Mouse (Mus musculus) embryonic facial prominence, embryonic 15.5 days (tissue): ENCODE data around the gene Rps6kb1. TPM values are rescaled to one million over a fixed set of nuclear protein-coding genes. Genes with fewer than 3 reads are reported as not detected.

Experiments used
- ATAC-seq: fragments of 200-750 bp; cut with Nextera tagmentation; 2 replicates; pipeline ENCODE4 v1.8.0; 2017; ENCODE audit warnings: low read depth, moderate TSS enrichment; ENCODE audit not compliant: insufficient number of reproducible peaks, low FRiP score, low TSS enrichment
- H3K27ac ChIP-seq: fragments of 300-500 bp; sonication (generic); replicated peaks from 2 replicates; pipeline ENCODE4 v1.5.1; 2015; ENCODE audit warnings: mild to moderate bottlenecking, inconsistent platforms
- H3K27me3 ChIP-seq: fragments of 300-500 bp; sonication (generic); 2 replicates; pipeline ENCODE4 v1.6.1; 2015; ENCODE audit warnings: inconsistent platforms
- H3K36me3 ChIP-seq: fragments of 300-500 bp; sonication (generic); 2 replicates; pipeline ENCODE4 v1.6.1; 2015; ENCODE audit warnings: mild to moderate bottlenecking, inconsistent platforms
- H3K4me1 ChIP-seq: fragments of 300-500 bp; sonication (generic); 2 replicates; pipeline ENCODE4 v1.6.1; 2015; ENCODE audit warnings: inconsistent platforms
- H3K4me2 ChIP-seq: fragments of 300-500 bp; sonication (generic); replicated peaks from 2 replicates; pipeline ENCODE4 v1.6.1; 2015; ENCODE audit warnings: mild to moderate bottlenecking, inconsistent platforms
- H3K4me3 ChIP-seq: fragments of 300-500 bp; sonication (generic); replicated peaks from 2 replicates; pipeline ENCODE4 v1.5.1; 2015; ENCODE audit warnings: mild to moderate bottlenecking, inconsistent platforms
- H3K9ac ChIP-seq: fragments of 300-500 bp; sonication (generic); 2 replicates; pipeline ENCODE4 v1.6.1; 2015; ENCODE audit warnings: inconsistent platforms
- H3K9me3 ChIP-seq: fragments of 300-500 bp; sonication (generic); replicated peaks from 2 replicates; pipeline ENCODE4 v1.6.1; 2016; ENCODE audit warnings: inconsistent platforms
- WGBS: fragments of 180-500 bp; shearing (Covaris S2); methylation state at CpG from one replicate; pipeline ENCODE4 v1.1.7; 2015; 5-methylcytosine and 5-hydroxymethylcytosine counted together
- polyA plus RNA-seq: library from polyadenylated mRNA; unstranded; fragments of >200 nt; fragmentation: Nextera tagmentation; extraction: Ambion mirVana; gene quantifications from 2 replicates; pipeline ENCODE4 v1.2.1, GENCODE M21; 2015

The Rps6kb1 gene
- polyA plus RNA-seq, 1 experiment from 2014 or later: 70.6 TPM

DNA sequence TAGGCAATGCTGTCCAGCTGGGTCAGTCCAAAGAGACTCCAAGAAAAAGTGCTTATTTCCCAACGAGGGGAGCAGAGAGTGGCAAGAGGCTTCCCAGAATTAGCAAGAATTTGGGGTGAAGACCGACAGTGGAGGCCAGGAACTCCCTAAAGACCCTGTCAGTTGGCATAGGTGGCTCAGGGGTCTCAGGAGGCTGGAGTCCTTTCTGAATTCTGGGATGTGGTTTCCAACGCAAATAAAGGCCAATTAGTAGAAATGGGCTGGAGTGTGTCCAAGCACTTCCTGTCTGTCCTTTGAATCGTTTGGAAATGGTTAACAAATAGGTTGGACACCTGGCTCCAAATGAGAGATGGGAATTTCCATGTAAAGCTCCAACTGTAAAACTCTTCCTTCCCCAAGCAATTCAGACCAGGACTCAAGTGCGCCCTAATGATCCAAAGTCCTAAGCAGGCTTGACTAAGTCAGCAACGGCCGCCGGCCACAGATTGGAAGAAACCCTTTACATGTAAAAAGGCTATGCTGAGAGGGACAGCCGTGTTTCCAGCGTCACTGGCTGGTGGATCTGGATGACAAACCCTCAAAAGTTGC is 35.2 kb upstream of the Rps6kb1 start:
- ATAC-seq: no peak
- Histone ChIP-seq H3K9ac (no peak overlapping the region), H3K9me3 (no peaks in the 10 kb centered on the region), H3K4me2 (no peak overlapping the region), H3K36me3 (no peaks in the 10 kb centered on the region), H3K4me3 (no peak overlapping the region), H3K27ac (no peak overlapping the region; the same call in 1 of the 2 replicates), H3K27me3 (no peaks in the 10 kb centered on the region), H3K4me1 (peaks cover 26% of the 10 kb centered on the region)
- WGBS: 75% methylated on average over 10 of the region's 10 CpGs

DNA sequence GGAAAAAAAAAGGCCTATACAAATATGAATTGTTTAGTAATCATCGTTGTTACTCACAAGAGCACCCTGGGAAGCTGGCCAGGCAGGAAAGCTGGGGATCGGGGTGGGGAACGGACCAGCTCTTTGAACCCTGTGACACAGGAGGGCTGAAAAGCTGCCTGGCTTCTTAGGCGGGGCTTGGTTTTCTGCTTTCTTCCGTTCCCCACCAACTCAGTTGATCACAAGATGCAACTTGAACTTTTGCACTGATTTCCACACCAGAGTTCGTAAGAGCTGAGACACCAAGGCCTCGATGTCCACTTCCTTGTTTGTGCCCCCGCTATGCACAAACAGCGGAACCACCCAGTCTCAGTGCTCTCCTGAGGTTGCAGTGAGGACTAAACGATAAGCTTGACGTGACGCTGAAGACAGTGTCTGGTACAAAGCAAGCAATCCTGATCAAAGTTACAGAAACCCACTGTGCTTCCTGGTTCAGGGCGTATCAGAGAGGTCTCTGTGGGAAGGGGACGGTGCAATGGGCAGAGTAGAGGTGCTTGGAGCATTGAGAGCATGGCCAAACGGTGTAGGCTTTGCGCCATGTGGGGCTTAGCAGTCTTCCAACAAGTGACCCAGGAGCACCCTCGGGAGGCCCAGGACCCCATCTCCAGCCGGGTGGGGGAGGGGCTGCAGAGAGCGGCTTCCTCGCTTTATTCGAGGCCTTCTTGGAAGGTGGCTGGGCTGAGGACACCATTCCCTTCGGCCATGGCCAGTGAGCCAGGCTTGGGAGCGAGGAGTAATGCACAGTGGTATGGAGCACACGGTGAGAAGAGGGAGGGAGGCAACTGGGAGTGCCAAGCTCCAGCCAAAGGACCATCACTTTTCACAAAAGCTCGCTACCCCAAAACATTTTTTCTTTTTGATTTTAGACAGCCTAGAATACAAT is 34.5 kb upstream of the Rps6kb1 start:
- H3K9ac ChIP-seq: no peak overlapping the region
- H3K36me3 ChIP-seq: no peaks in the 10 kb centered on the region
- H3K4me3 ChIP-seq: no peak overlapping the region
- H3K27ac ChIP-seq: peak overlapping the region; percentile 51
- no peak overlapping the region for H3K4me2 ChIP-seq
- 69% methylated on average over 25 of the region's 25 CpGs for WGBS
- H3K27me3 ChIP-seq: no peaks in the 10 kb centered on the region
- 0 out of 2 replicates have a peak, but pooled peaks have one; percentile 36 for ATAC-seq
- H3K4me1 ChIP-seq: peaks cover 26% of the 10 kb centered on the region
- H3K9me3 ChIP-seq: no peaks in the 10 kb centered on the region

DNA sequence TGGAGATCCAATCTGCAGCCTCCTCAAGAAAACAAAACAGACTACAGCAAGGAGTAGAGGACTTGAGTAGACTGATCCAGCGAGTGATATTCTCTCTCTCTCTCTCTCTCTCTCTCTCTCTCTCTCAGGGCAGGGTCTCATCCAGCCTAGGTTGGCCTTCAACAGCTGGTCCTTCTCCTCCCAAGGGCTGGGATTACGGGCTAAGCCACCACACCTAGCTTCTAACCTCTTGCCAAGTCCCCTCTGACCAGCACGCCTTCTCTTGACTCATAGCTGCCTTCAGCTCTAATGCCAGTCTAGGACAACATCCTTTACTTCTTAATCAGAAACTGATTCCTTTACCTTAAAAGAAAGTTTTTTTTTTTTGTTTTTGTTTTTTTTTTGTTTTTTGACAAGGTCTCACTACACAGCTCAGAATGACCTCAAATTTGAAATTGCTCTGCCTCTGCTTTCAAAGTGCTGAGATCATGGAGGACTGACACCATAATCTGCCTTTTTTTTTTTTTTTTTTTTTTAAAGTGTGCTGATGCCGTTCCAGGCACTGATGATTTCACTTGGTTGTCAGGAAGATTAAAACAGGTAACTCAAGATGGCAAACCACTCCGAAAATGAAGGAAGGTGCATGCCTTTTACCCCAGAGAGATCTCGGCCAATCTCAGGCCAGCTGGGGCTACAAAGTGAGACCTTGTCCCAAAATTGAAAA is 33.7 kb upstream of the Rps6kb1 start:
- Histone ChIP-seq H3K4me1 (peaks cover 26% of the 10 kb centered on the region), H3K36me3 (no peaks in the 10 kb centered on the region), H3K9me3 (no peaks in the 10 kb centered on the region), H3K4me3 (no peak overlapping the region), H3K27me3 (no peaks in the 10 kb centered on the region), H3K4me2 (no peak overlapping the region), H3K9ac (no peak overlapping the region), H3K27ac (peak overlapping the region; percentile 55; the same call in 1 of the 2 replicates)
- ATAC-seq: no peak
- 61% methylated on average over 6 of the region's 6 CpGs for WGBS

DNA sequence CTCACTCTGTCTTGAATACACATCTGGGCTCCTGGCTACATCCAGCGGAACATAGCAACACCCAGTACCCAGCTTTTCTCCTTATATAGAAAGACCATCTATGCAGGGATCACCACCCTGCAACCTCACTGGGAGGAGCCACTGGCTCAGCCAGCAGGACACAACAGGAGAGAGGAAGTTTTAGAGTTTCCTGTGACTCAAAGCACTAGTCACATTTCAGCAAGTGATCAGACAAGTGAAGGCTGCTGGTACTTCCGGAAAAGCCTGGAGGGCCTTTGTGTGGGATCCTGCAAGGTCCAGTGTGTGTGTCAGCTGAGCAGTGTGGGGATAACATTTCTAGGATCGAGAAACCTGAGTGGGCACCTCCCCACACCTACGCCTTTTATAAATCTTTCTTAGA is 32.6 kb upstream of the Rps6kb1 start:
- peak overlapping the region; percentile 55; the same call in 1 of the 2 replicates for H3K27ac ChIP-seq
- peaks cover 26% of the 10 kb centered on the region for H3K4me1 ChIP-seq
- no peak overlapping the region for H3K9ac ChIP-seq
- no peak overlapping the region for H3K4me3 ChIP-seq
- no peaks in the 10 kb centered on the region for H3K36me3 ChIP-seq
- H3K4me2 ChIP-seq: no peak overlapping the region
- WGBS: 54% methylated on average over 4 of the region's 4 CpGs
- no peaks in the 10 kb centered on the region for H3K27me3 ChIP-seq
- no peaks in the 10 kb centered on the region for H3K9me3 ChIP-seq
- no peak for ATAC-seq

DNA sequence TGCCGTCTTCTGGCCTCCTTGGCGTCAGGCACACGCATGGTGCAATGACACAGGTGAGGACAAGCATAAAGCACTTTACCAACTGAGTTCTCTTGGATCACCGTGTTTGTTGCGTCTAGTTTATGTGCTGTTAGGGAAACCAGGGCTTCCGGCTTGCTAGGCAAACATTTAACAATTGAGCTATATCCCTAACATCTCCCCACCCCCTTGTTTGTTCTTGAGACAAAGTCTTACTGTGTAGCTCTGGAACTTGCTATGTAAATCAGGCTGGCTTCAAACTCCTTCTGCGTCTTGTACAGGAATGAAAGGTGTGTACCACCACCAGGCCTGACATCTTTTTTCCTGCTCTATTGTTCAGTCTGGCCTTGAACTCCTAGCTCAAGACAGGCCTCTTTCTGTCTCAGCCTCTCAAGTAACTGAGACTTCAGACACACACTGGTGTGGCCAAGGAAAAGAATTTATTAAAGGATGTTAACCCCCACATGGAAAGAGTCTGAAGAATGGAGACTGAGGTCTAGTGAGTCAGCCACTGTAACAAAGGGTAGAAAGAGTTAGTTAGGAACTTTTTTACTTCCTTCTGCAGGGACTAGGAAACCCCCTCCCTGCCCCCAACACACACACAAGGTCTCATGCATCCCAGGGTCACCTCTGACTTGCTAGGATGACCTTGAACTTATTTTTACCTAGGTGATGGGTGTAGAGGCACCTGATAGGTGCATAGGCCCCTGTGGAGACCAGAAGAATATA is 31.2 kb upstream of the Rps6kb1 start:
- WGBS: 77% methylated on average over 7 of the region's 7 CpGs
- Histone ChIP-seq H3K27ac (no peak overlapping the region), H3K36me3 (no peaks in the 10 kb centered on the region), H3K4me3 (no peak overlapping the region), H3K9me3 (no peaks in the 10 kb centered on the region), H3K4me1 (peaks cover 40% of the 10 kb centered on the region), H3K4me2 (no peak overlapping the region), H3K9ac (no peak overlapping the region), H3K27me3 (no peaks in the 10 kb centered on the region)
- no peak for ATAC-seq

DNA sequence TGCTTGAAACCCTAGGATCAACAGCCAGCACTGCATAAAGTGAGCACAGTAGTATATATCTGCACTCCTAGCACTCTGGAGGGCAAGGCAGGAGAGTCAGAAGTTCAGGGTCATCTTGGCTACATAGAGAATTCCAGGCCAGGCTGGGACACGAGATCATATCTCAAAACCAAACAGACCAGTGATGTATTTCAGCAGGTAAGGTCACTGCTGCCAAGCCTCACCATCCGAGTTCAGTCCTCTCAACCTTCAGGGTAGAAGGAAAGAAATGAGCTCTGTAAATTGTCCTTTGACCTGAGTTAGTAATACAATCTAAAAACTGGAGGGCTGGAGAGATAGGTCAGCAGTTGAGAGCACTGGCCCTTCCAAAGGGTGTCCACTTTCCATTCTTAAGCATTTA is 29.8 kb upstream of the Rps6kb1 start:
- H3K27ac ChIP-seq: no peak overlapping the region
- ATAC-seq: no peak

DNA sequence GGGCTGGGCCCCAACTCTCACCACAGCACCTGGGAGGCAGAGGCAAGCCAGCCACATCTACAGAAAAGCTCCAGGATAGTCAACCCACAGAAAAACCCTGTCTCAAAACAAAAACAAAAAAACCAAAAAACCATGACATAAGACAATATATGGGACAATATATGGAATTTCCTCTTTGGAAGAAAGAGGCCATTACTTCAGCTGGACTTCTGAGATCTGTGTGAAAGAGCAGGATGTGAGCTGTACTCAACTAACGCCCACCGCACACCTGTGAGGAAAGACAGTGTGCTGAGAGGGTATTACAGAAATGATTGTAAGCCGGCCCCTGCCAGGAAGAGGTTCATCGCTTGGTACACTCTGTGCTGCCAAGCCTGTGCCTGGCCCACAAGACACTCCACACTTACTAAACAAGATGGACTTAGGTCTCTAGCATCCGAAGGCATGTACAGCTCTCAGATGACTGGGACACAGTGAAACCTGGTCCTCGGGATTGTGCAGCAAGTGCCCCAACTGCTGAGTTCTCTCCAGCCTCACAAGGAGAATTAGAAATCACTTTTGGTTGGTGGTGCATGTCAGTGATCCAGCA is 29.1 kb upstream of the Rps6kb1 start:
- Histone ChIP-seq H3K27me3 (no peaks in the 10 kb centered on the region), H3K4me1 (peaks cover 34% of the 10 kb centered on the region), H3K27ac (no peak overlapping the region), H3K4me2 (no peak overlapping the region), H3K9me3 (no peaks in the 10 kb centered on the region), H3K9ac (no peak overlapping the region), H3K36me3 (no peaks in the 10 kb centered on the region), H3K4me3 (no peak overlapping the region)
- no peak for ATAC-seq
- 83% methylated on average over 6 of the region's 6 CpGs for WGBS

More for the DNA sequence above, 29.8 kb upstream of the Rps6kb1 start:
- Histone ChIP-seq H3K4me3 (no peak overlapping the region), H3K4me1 (peaks cover 40% of the 10 kb centered on the region), H3K9ac (no peak overlapping the region), H3K27me3 (no peaks in the 10 kb centered on the region), H3K4me2 (no peak overlapping the region), H3K36me3 (no peaks in the 10 kb centered on the region), H3K9me3 (no peaks in the 10 kb centered on the region)
- WGBS: 54% methylated on average over 2 of the region's 2 CpGs

DNA sequence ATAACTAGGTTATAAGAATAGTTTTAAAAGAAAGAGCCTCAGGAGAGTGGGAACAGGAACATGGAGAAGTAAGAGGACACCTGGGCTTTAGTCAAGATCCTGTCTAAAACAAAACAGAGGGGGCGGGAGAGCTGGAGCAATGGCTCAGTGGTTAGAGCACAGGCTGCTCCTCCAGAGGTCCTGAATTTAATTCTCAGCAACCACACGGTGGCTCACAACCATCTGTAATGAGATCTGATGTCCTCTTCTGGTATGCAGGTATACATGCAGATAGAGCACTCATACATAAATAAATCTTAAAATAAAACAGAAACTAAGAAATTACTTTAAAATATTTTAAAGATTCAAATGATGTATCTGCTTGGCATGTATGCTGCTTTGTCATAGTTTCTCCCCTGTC is 28.0 kb upstream of the Rps6kb1 start:
- Histone ChIP-seq H3K27ac (no peak overlapping the region), H3K36me3 (no peaks in the 10 kb centered on the region), H3K4me2 (no peak overlapping the region), H3K9me3 (no peaks in the 10 kb centered on the region), H3K9ac (no peak overlapping the region), H3K4me3 (no peak overlapping the region), H3K4me1 (peaks cover 28% of the 10 kb centered on the region), H3K27me3 (no peaks in the 10 kb centered on the region)
- no peak for ATAC-seq
- WGBS: 65% methylated on average over 2 of the region's 2 CpGs

DNA sequence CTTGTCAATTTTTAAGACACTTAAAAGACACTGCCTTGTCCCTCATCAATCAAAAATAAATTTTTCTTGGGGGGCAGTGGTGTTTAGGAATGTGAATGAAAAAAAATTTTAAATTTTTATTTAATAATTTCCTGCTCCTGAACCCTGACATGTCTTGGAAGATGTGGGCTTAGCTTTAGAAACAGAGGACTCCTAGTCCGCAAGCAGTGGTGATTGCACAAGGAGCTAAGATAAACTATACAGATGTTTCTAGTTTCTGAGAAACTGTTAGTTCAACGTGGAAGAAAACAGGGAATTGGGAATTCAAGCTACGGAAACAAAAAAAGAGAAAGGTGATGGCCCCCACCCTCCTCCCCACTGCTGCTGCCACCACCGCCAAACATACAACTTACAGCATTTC is 27.3 kb upstream of the Rps6kb1 start:
- Histone ChIP-seq H3K4me3 (no peak overlapping the region), H3K4me1 (peaks cover 21% of the 10 kb centered on the region), H3K36me3 (no peaks in the 10 kb centered on the region), H3K4me2 (peak overlapping the region; percentile 10; the same call in 1 of the 2 replicates), H3K9me3 (no peaks in the 10 kb centered on the region), H3K27me3 (no peaks in the 10 kb centered on the region), H3K27ac (peak overlapping the region; percentile 76), H3K9ac (no peak overlapping the region)
- ATAC-seq: no peak
- 43% methylated on average over 4 of the region's 4 CpGs for WGBS

DNA sequence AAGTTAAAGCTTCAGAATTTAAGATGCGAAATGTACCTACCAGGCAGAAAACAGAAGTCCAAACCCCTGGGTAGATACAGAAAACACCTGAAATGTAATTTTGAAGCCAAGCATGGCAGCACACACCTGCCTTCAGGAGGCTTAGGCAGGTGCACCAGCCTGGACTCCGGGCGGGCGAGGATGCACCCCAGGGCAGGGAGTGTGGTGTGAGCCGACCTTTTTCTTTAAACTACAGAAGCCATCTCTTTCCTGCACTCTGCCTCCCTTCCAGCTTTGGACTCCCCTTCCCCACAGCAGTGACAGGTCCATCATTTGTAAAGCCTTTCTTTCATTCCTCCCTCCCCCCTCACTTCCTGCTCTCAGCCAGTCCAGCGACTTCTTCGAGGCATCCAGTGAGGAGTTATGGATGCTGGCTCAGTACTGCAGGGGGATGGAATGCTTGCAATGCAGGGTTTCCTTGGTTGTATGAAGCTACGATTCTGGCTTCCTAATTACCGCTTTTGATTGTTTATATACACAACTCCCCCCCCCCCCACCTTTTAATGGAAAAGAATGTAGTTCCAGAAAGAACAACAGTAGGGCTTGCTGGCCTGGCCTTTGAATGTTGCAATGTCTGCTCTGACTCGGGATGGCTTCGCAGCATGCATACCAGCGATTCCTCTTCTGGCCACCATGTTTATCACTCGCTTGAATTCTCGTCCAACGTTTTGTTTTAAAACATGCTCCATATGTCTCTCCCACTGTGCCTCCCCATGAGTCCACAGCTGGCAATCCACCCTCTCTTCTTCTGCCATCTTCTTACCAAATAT is 26.6 kb upstream of the Rps6kb1 start:
- no peak overlapping the region for H3K4me3 ChIP-seq
- peak overlapping the region; percentile 10; the same call in 1 of the 2 replicates for H3K4me2 ChIP-seq
- peak overlapping the region; percentile 76 for H3K27ac ChIP-seq
- peak; percentile 54; the same call in 1 of the 2 replicates for ATAC-seq
- H3K9me3 ChIP-seq: no peaks in the 10 kb centered on the region
- WGBS: 16% methylated on average over 15 of the region's 15 CpGs
- no peak overlapping the region for H3K9ac ChIP-seq
- peaks cover 18% of the 10 kb centered on the region for H3K4me1 ChIP-seq
- no peaks in the 10 kb centered on the region for H3K36me3 ChIP-seq
- H3K27me3 ChIP-seq: no peaks in the 10 kb centered on the region
